Mouse (Mus musculus) telencephalon, adult 2 months (tissue): Measurements from ENCODE around the gene Ddr2.

Source experiments
- DNase-seq: peaks from one replicate; pipeline ENCODE4 v3.0.0-alpha.2; 2011; ENCODE audit warnings: low read depth, low spot score

Gene Ddr2

DNA sequence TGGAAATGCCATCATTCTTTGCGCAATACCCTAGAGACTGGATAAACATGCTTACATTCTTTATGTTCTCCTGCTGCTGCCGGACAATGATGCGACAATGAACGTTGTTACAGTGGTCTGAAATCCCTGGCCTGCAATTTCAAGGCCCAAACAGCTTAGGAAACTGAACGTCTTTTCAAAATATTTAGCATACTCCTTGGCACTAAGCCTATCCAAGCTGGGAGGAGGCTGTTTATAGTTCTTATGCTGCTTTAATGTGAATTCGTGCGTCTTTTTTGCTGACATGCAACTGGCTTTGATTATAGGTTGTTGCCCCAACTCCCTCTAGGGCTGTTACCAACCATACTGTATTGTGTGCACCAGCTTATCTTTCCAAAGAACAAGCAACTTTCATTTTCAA, 161.7 kb downstream of the Ddr2 start:
- DNase-seq = no peak

DNA sequence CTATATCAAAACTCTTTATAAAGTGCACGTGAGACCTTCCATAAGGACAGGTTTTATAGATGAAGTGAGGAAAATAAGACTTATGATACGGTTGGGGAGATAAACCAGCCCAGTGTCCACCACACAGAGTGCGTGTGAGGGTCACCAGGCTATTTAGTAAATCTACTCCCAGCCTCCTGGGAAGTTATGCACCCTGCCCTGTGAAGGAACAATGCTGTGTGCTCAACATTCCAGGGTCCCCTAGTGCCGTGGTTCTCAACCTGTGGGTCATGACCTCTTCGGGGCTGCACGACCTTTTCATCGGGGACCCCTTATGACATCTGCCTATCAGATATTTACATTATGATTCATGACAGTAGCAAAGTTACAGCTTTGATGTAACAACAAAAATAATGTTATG, 162.3 kb downstream of the Ddr2 start:
- no peak for DNase-seq

DNA sequence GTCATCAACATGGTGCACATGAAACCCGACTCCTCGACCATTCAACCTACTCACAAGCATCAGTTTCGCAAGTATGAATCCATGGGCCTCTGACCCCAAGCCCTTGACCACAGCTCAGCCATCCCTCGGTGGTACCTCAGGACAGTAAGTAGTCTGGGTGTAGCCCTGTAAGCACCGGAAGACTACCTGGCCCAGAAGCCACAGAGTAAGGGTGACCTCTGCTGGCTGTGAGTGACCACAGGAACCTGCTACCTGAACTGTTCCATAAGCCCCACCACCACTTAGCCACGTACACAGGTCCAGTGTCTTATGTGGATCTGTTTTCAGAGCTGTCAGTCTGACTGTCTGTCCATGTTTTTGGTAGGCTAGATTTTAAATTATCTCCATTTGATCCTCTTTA, 162.9 kb downstream of the Ddr2 start:
- DNase-seq = no peak

DNA sequence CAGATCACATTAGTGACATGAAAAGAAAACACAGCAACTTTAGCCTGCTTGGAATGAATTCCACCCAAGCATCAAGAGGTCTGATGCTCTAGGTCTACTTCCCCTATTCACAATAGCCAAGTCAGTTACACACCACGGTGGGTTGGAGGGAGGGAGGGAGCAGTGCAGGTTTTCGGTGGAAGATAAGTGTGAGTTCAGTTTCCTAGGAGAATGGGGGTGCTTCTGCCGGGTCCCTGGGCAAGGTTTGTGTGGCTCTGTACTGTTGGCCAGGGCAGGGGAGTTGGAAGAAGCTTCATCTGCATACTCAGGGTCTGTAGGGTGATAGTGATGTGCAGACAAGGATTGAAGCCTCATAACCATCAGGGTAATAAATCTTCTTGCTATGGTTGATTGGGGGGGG, 164.6 kb downstream of the Ddr2 start:
- no peak for DNase-seq

- peak; percentile 36 for DNase-seq
These were observed 171.2 kb downstream of the Ddr2 start for GRCm38 (mm10) chr1:169939345-169939744.

DNA sequence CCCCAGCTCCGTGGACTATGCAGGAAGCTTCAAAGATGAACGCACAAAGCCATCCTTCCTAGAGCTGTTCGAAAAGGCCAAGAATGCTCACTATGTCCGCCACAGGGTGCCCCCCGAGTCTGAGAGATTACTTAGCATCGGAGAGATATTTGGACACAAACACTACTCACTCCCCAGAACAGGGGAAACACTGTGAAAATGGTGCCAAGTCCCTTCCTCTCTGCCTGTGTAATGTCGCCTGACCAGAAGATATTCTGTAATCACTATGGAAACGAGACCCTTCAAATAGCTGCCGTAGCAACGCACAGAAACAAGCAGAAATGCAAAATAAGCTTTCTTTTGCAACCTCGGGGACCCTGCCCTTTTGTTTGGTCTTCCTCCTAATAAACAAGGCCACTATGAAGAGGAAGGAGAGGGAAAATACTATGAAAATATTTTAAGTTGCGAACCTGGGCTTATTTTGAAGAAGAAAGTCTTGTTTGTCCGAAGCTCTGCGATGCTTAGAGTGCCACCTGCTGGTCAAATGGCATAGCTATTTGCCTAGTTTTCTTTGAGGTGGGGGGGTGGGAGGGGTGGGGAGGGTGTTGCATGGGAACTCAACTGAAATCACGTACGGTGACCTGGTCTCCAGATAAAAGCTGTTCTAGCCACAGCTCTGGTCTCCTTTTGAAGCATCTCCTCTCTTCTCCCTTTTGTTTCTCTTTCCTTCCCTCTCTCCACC, 176.4 kb downstream of the Ddr2 start:
- peak; percentile 69 for DNase-seq

- no peak for DNase-seq
These were observed 178.3 kb downstream of the Ddr2 start for GRCm38 (mm10) chr1:169932122-169932746.

- DNase-seq = no peak
These were observed 178.9 kb downstream of the Ddr2 start for GRCm38 (mm10) chr1:169931698-169932097.

GRCm38 (mm10) chr1:169928454-169928971, 182.0 kb downstream of the Ddr2 start, which contains the start of gene Ccdc190:
Gene Ccdc190, plus strand, starts transcription at chr1:169928648.
- no peak for DNase-seq

GRCm38 (mm10) chr1:169927753-169928369, 182.7 kb downstream of the Ddr2 start:
- no peak for DNase-seq

- DNase-seq = no peak
These were observed 186.0 kb downstream of the Ddr2 start for GRCm38 (mm10) chr1:169924567-169924966.
